Comparison of ENCODE assay signal across 12 mouse cellular contexts in genomic region chr3:20986942-20987341, GRCm38 (mm10).
DNase-seq lines count a peak whose midpoint lies in the region; ATAC-seq and TF ChIP-seq lines count a peak whose summit lies in the region.
"Had no signal": no experiment of that assay in that cellular context is flagged by ENCODE, and none has a peak within 500 bp of the region (broad histone marks: within the 10 kb centered on the region; RNA-seq: fewer than 3 reads in every experiment).

No protein-coding gene starts in this region.

- no peaks in the 10 kb centered on the region for H3K27me3 ChIP-seq in cerebellum, adult 2 months (ENCODE audit: control insufficient read depth, insufficient read depth, low read length)
- no peaks in the 10 kb centered on the region for H3K27me3 ChIP-seq in midbrain, embryonic 10.5 days (ENCODE audit: low read depth, poor library complexity, severe bottlenecking)
- H3K27me3 ChIP-seq in liver, embryonic 12.5 days (replicated peaks), result no peaks in the 10 kb centered on the region
- H3K27me3 ChIP-seq: limb, embryonic 15.5 days had no signal

- H3K9me3 ChIP-seq in midbrain, embryonic 10.5 days (replicated peaks), result 0 out of 2 replicates have a peak, but pooled peaks cover 6% of the 10 kb centered on the region
- H3K9me3 ChIP-seq in liver, embryonic 12.5 days (replicated peaks), result no peaks in the 10 kb centered on the region
- H3K9me3 ChIP-seq: G1E; limb, embryonic 15.5 days had no signal

- no peak overlapping the region for H3K9ac ChIP-seq in liver, embryonic 12.5 days
- H3K9ac ChIP-seq: limb, embryonic 15.5 days had no signal

- no peak for TF ChIP-seq POLR2A in cerebellum, adult 2 months (IDR thresholded peaks at IDR 0.05; ENCODE audit: borderline replicate concordance, insufficient read depth, low read length)

- H3K4me1 ChIP-seq in cerebellum, adult 2 months (ENCODE audit: control insufficient read depth, insufficient read depth, low read length), result peaks cover 12% of the 10 kb centered on the region; the same call in 1 of the 2 replicates
- H3K4me1 ChIP-seq in midbrain, embryonic 10.5 days, result peaks cover 30% of the 10 kb centered on the region
- H3K4me1 ChIP-seq in liver, embryonic 12.5 days, result 0 out of 2 replicates have a peak, but pooled peaks cover 3% of the 10 kb centered on the region

- no peak for TF ChIP-seq CTCF in cerebellum, adult 2 months (IDR thresholded peaks at IDR 0.05; ENCODE audit: borderline replicate concordance, insufficient read depth, low read depth, low read length)

- peak; percentile 13 to 34 for DNase-seq in cerebellum, adult 2 months
- DNase-seq in right cerebral cortex, postnatal 4 days, result peak; percentile 8
- no peak for DNase-seq in right cerebral cortex, postnatal 25 days
- peak; percentile 19 for DNase-seq in midbrain, embryonic 10.5 days (ENCODE audit: low spot score)
- DNase-seq in thymus, postnatal 36 days, result no peak
- DNase-seq: adrenal gland, postnatal 14 days; heart, postnatal 4 days had no signal

- no peak overlapping the region for H3K4me3 ChIP-seq in cerebellum, adult 2 months (replicated peaks; ENCODE audit: insufficient read depth, low read depth, low read length)
- no peak overlapping the region for H3K4me3 ChIP-seq in midbrain, embryonic 10.5 days
- H3K4me3 ChIP-seq in liver, embryonic 12.5 days, result no peak overlapping the region
- H3K4me3 ChIP-seq: limb, embryonic 15.5 days had no signal

- H3K27ac ChIP-seq in cerebellum, adult 2 months (ENCODE audit: insufficient read depth, low read length), result no peak overlapping the region
- H3K27ac ChIP-seq in midbrain, embryonic 10.5 days (replicated peaks), result peak overlapping the region; percentile 59
- H3K27ac ChIP-seq in liver, embryonic 12.5 days, result no peak overlapping the region
- H3K27ac ChIP-seq: limb, embryonic 15.5 days had no signal

- WGBS in cerebellum, adult 2 months, result 3% methylated on average over 1 of the region's 1 CpGs
- WGBS in midbrain, embryonic 10.5 days, result 0% methylated on average over 1 of the region's 1 CpGs
- 3% methylated on average over 1 of the region's 1 CpGs for WGBS in liver, embryonic 12.5 days (ENCODE audit: insufficient replicate concordance)

- no peak; the same call in 1 of the 2 replicates for ATAC-seq in cerebellum, adult (ENCODE audit: insufficient number of reproducible peaks, low FRiP score, low TSS enrichment)
- no peak for ATAC-seq in liver, embryonic 12.5 days
- ATAC-seq in activated CD4-positive, CD25-positive, alpha-beta regulatory T cell, adult 4 months, result no peak

- H3K4me2 ChIP-seq in liver, embryonic 12.5 days, result no peak overlapping the region
- H3K4me2 ChIP-seq: limb, embryonic 15.5 days had no signal

- no peaks in the 10 kb centered on the region for H3K36me3 ChIP-seq in midbrain, embryonic 10.5 days
- no peaks in the 10 kb centered on the region for H3K36me3 ChIP-seq in liver, embryonic 12.5 days
- H3K36me3 ChIP-seq: G1E; limb, embryonic 15.5 days had no signal

Comparison
In these comparisons a context has a peak if more than half of its experiments do, and no peak if none do; other contexts are left out.
1. DNase-seq: peak in cerebellum, adult 2 months (2 of 2), right cerebral cortex, postnatal 4 days (single experiment) and midbrain, embryonic 10.5 days (single experiment); none in right cerebral cortex, postnatal 25 days (single experiment) and thymus, postnatal 36 days (0 of 2).